Comparison of ENCODE assay signal across 9 mouse cellular contexts in genomic region chr4:133174361-133174760, GRCm38 (mm10). TPM values are rescaled to one million over a fixed set of nuclear protein-coding genes. Genes with fewer than 3 reads are reported as not detected.
A peak's percentile ranks its signal among the peaks of the same experiment; 100 is the strongest.
DNase-seq lines count a peak whose midpoint lies in the region; ATAC-seq lines count a peak whose summit lies in the region.
"Had no signal": no experiment of that assay in that cellular context is flagged by ENCODE, and none has a peak within 500 bp of the region (broad histone marks: within the 10 kb centered on the region; RNA-seq: fewer than 3 reads in every experiment).

No protein-coding gene starts in this region.

- ATAC-seq in heart, embryonic 14.5 days (ENCODE audit: insufficient number of reproducible peaks, insufficient read depth, low FRiP score, low read depth), result no peak
- ATAC-seq in lung, embryonic 16.5 days (ENCODE audit: low read depth), result peak; percentile 37; the same call in 1 of the 2 replicates

- no peak overlapping the region for H3K4me3 ChIP-seq in heart, embryonic 14.5 days (ENCODE audit: control insufficient read depth in 1 of 2, insufficient read depth in 1 of 2, low read depth in 1 of 2, low read length in 2 of 2)
- H3K4me3 ChIP-seq in lung, embryonic 16.5 days (ENCODE audit: low read length), result peak overlapping the region; percentile 26
- H3K4me3 ChIP-seq: hindbrain, embryonic 15.5 days had no signal

- peaks cover 26 to 71% of the 10 kb centered on the region in 2 experiments for H3K4me1 ChIP-seq in heart, embryonic 14.5 days (ENCODE audit: control insufficient read depth in 2 of 2, insufficient read depth in 2 of 2, low read length in 2 of 2)
- peaks cover 59% of the 10 kb centered on the region for H3K4me1 ChIP-seq in lung, embryonic 16.5 days (replicated peaks; ENCODE audit: control insufficient read depth, insufficient read depth, low read length)

- H3K9me3 ChIP-seq in heart, embryonic 14.5 days (ENCODE audit: control insufficient read depth, low read length), result no peaks in the 10 kb centered on the region
- no peaks in the 10 kb centered on the region for H3K9me3 ChIP-seq in lung, embryonic 16.5 days (ENCODE audit: control insufficient read depth, low read length)
- H3K9me3 ChIP-seq: hindbrain, embryonic 15.5 days had no signal

- peak overlapping the region; percentile 19; the same call in 1 of the 2 replicates for H3K4me2 ChIP-seq in heart, embryonic 14.5 days (ENCODE audit: low read length)
- peak overlapping the region; percentile 45 for H3K4me2 ChIP-seq in lung, embryonic 16.5 days (ENCODE audit: low read depth, low read length)
- H3K4me2 ChIP-seq: hindbrain, embryonic 15.5 days had no signal

- peaks cover 22% of the 10 kb centered on the region for H3K36me3 ChIP-seq in heart, embryonic 14.5 days (ENCODE audit: control insufficient read depth, insufficient read depth, low read length)
- peaks cover 9% of the 10 kb centered on the region for H3K36me3 ChIP-seq in lung, embryonic 16.5 days (ENCODE audit: control insufficient read depth, insufficient read depth, low read length)
- H3K36me3 ChIP-seq: hindbrain, embryonic 15.5 days had no signal

- H3K9ac ChIP-seq in heart, embryonic 14.5 days (ENCODE audit: low read length), result no peak overlapping the region
- peak overlapping the region; percentile 42; the same call in 1 of the 2 replicates for H3K9ac ChIP-seq in lung, embryonic 16.5 days (ENCODE audit: low read length)
- H3K9ac ChIP-seq: hindbrain, embryonic 15.5 days had no signal

- intact Hi-C loops in gastrocnemius, postnatal 14 days (cut with DNase I; ENCODE audit: low total_unique reads), result no loop called here

- WGBS in heart, embryonic 14.5 days, result 27% methylated on average over 4 of the region's 4 CpGs
- 34% methylated on average over 4 of the region's 4 CpGs for WGBS in lung, embryonic 16.5 days

- H3K27ac ChIP-seq in heart, embryonic 14.5 days (replicated peaks in 1 of 2; ENCODE audit: control insufficient read depth in 1 of 2, insufficient read depth in 1 of 2, low read depth in 2 of 2, low read length in 2 of 2), result peak overlapping the region; percentile 62 to 63
- peak overlapping the region; percentile 86 for H3K27ac ChIP-seq in lung, embryonic 16.5 days (ENCODE audit: low read length)
- H3K27ac ChIP-seq: hindbrain, embryonic 15.5 days had no signal

- H3K27me3 ChIP-seq in heart, embryonic 14.5 days (ENCODE audit: control insufficient read depth, insufficient read depth, low read length), result no peaks in the 10 kb centered on the region
- no peaks in the 10 kb centered on the region for H3K27me3 ChIP-seq in lung, embryonic 16.5 days (ENCODE audit: control insufficient read depth, insufficient read depth, low read depth, low read length)
- H3K27me3 ChIP-seq: hindbrain, embryonic 15.5 days had no signal

- DNase-seq in gastrocnemius, adult 18-20 months (ENCODE audit: low spot score), result peak; percentile 46
- DNase-seq in gastrocnemius, postnatal 14 days, result no peak
- peak; percentile 52 for DNase-seq in A20 (ENCODE audit: low read depth, low spot score)
- no peak for DNase-seq in cerebellum, postnatal 36 days
- no peak for DNase-seq in gastrocnemius, postnatal 10 days
- no peak for DNase-seq in MN1 (ENCODE audit: low spot score)

RNA-seq across cellular contexts. Expression of gene Cd164l2, which starts 37.6 kb away (rescaled TPM):
- not detected for total RNA-seq in gastrocnemius, adult 18-20 months (2021)
- not detected for total RNA-seq in gastrocnemius, postnatal 14 days (2021)
- polyA plus RNA-seq in heart, embryonic 14.5 days (2014; fragmentation: Nextera tagmentation; extraction: Ambion mirVana), result 0.42 and 0.82 TPM in 2 replicates
- 7.7 and 13.2 TPM in 2 replicates for polyA plus RNA-seq in lung, embryonic 16.5 days (2015; fragmentation: Nextera tagmentation; extraction: Ambion mirVana)
- not detected for total RNA-seq in gastrocnemius, postnatal 10 days (2021)

RNA-seq across cellular contexts. Expression of gene Gpr3, which starts 38.0 kb away (rescaled TPM):
- total RNA-seq in gastrocnemius, adult 18-20 months (2021), result not detected
- total RNA-seq in gastrocnemius, postnatal 14 days (2021), result not detected
- 0.20 and 0.58 TPM in 2 replicates for polyA plus RNA-seq in heart, embryonic 14.5 days (2014; fragmentation: Nextera tagmentation; extraction: Ambion mirVana)
- 0.15 TPM in 1 of 2 replicates, not detected in the other for polyA plus RNA-seq in lung, embryonic 16.5 days (2015; fragmentation: Nextera tagmentation; extraction: Ambion mirVana)
- total RNA-seq in gastrocnemius, postnatal 10 days (2021), result not detected

RNA-seq across cellular contexts. Expression of gene Wasf2, which starts 44.1 kb away (rescaled TPM):
- total RNA-seq in gastrocnemius, adult 18-20 months (2021), result 10 to 100 TPM; 29.1 to 33.3 TPM
- 10 to 100 TPM; 53.8 to 63.9 TPM for total RNA-seq in gastrocnemius, postnatal 14 days (2021)
- polyA plus RNA-seq in heart, embryonic 14.5 days (2014; fragmentation: Nextera tagmentation; extraction: Ambion mirVana), result 50.7 and 68.6 TPM in 2 replicates
- polyA plus RNA-seq in lung, embryonic 16.5 days (2015; fragmentation: Nextera tagmentation; extraction: Ambion mirVana), result 140 and 144 TPM in 2 replicates
- 10 to 100 TPM; 73.1 to 88.7 TPM for total RNA-seq in gastrocnemius, postnatal 10 days (2021)

Comparison
In these comparisons a context has a peak if more than half of its experiments do, and no peak if none do; other contexts are left out.
1. DNase-seq: peak in gastrocnemius, adult 18-20 months (single experiment) and A20 (single experiment); none in gastrocnemius, postnatal 14 days (single experiment), cerebellum, postnatal 36 days (0 of 2), gastrocnemius, postnatal 10 days (single experiment) and MN1 (single experiment).